Mouse (Mus musculus) olfactory bulb, adult 2 months (tissue): Measurements from ENCODE around the gene Dnajc5. TPM values are rescaled to one million over a fixed set of nuclear protein-coding genes. Genes with fewer than 3 reads are reported as not detected.

Experiments used
- H3K27ac ChIP-seq: fragments of 200-500 bp; 2 replicates; pipeline ENCODE4 v1.5.1; 2012; ENCODE audit warnings: low read depth, low read length; ENCODE audit not compliant: insufficient read depth
- H3K4me1 ChIP-seq: fragments of 200-500 bp; 2 replicates; pipeline ENCODE4 v1.6.1; 2012; ENCODE audit warnings: low read length; ENCODE audit not compliant: control insufficient read depth, insufficient read depth
- H3K4me3 ChIP-seq: fragments of 200-500 bp; 2 replicates; pipeline ENCODE4 v1.5.1; 2012; ENCODE audit warnings: mild to moderate bottlenecking, low read depth, low read length, moderate library complexity; ENCODE audit not compliant: insufficient read depth
- CTCF ChIP-seq: fragments of 200-500 bp; IDR thresholded peaks from 2 replicates; pipeline ENCODE4 v1.5.1; 2012; ENCODE audit warnings: low read depth, mild to moderate bottlenecking, low read length, moderate library complexity; ENCODE audit not compliant: insufficient read depth
- POLR2A ChIP-seq: fragments of 200-500 bp; IDR thresholded peaks from 2 replicates; pipeline ENCODE4 v1.6.1; 2012; ENCODE audit warnings: mild to moderate bottlenecking, low read depth, low read length, moderate library complexity; ENCODE audit not compliant: insufficient read depth
- WGBS: fragments of 180-500 bp; shearing (Covaris S2); methylation state at CpG from one replicate; pipeline ENCODE4 v1.1.7; 2018; 5-methylcytosine and 5-hydroxymethylcytosine counted together
- polyA plus RNA-seq: library from polyadenylated mRNA; stranded (reverse); fragments of >200 nt; gene quantifications from 2 replicates; pipeline ENCODE4 v1.2.4, GENCODE M21; 2012; ENCODE audit warnings: low replicate concordance; ENCODE audit not compliant: missing spikeins, insufficient read depth, insufficient read length

Gene Dnajc5
- polyA plus RNA-seq, 1 experiment = 447 TPM

DNA sequence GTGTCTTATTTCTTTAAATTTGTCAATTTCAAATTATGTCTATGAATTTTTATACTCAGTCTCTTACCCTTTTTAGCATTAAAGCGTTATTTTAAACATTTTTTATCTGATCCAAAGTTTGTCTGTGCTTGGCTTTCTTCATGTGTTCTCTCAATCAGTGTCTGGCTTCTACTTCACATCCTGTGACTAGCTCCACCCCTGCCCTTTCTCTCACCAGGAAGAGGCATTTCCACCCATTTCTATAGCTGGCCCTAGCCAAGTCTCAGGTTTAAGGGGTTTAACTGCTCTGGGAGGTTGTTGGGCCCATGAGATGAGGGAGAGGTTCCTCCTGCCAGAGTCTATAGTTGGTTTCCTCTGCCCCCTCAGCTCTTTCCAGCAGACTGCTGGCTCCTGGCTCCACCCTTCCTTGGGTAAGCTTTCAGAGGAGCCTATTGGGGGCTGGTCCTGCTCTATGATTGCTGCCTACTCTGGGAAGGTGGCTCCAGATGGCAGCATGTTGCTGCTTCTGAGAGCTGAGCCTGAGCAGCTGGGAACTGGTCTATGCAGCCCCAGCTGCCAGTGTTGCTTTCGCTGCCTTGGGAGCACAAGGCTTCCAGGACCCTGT is 17.3 kb downstream of the Dnajc5 start:
- no peak overlapping the region for H3K27ac ChIP-seq
- TF ChIP-seq POLR2A (no peak), CTCF (no peak)
- H3K4me3 ChIP-seq = no peak overlapping the region
- WGBS = 56% methylated on average over 2 of the region's 2 CpGs
- peaks cover 8% of the 10 kb centered on the region for H3K4me1 ChIP-seq

- H3K4me3 ChIP-seq = no peak overlapping the region
- peaks cover 8% of the 10 kb centered on the region for H3K4me1 ChIP-seq
- WGBS = 82% methylated on average over 6 of the region's 6 CpGs
- TF ChIP-seq POLR2A (no peak), CTCF (no peak)
- no peak overlapping the region; the same call in 1 of the 2 replicates for H3K27ac ChIP-seq
Observed at GRCm38 (mm10) chr2:181541761-181542380, 21.6 kb downstream of the Dnajc5 start.

- peaks cover 12% of the 10 kb centered on the region; the same call in 1 of the 2 replicates for H3K4me1 ChIP-seq
- H3K4me3 ChIP-seq = no peak overlapping the region
- no peak overlapping the region for H3K27ac ChIP-seq
- TF ChIP-seq CTCF = no peak
- no peak for TF ChIP-seq POLR2A
- 94% methylated on average over 7 of the region's 7 CpGs for WGBS
Observed at GRCm38 (mm10) chr2:181546142-181546541, 25.9 kb downstream of the Dnajc5 start.

DNA sequence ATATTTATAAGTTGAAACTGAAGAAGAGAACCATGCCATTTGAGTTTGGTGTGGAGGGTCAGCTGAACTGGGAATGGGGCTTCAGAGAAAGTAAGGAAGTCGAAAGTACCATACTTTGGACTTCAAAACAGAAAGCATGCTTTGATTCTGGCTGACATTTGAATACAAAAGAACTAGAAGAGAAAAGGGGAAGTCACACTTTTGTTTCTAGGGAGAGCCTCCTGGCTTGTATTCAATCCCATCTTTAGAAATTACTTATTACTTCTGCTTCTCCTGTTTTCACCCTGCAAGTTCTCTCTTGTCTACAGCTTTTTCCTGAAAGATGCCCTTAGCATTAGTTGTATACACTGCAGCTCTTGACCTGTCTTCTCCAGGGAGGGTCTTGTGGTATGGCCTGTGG is 27.9 kb downstream of the Dnajc5 start:
- Histone ChIP-seq H3K27ac (no peak overlapping the region), H3K4me3 (no peak overlapping the region), H3K4me1 (peaks cover 10% of the 10 kb centered on the region; the same call in 1 of the 2 replicates)
- WGBS = 56% methylated on average over 1 of the region's 1 CpGs
- TF ChIP-seq CTCF (no peak), POLR2A (no peak)

DNA sequence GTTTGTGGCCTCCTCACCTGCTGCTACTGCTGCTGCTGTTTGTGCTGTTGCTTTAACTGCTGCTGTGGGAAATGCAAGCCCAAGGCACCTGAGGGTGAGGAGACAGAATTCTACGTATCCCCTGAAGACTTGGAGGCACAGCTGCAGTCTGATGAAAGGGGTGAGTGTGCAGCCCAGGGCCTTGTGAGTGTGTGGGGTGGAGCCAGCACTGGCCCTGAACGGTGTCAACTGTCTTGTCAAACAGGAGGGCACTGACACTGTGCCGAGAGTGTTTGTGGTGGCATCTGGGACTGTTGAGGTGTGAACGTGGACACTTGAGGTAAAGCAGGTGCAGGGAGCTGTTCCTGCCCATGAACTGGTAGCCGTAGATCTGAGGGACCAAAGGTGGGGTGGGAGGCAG is 28.4 kb downstream of the Dnajc5 start:
- peaks cover 10% of the 10 kb centered on the region; the same call in 1 of the 2 replicates for H3K4me1 ChIP-seq
- 65% methylated on average over 5 of the region's 5 CpGs for WGBS
- TF ChIP-seq POLR2A = no peak
- TF ChIP-seq CTCF = no peak
- H3K27ac ChIP-seq = no peak overlapping the region
- H3K4me3 ChIP-seq = no peak overlapping the region

DNA sequence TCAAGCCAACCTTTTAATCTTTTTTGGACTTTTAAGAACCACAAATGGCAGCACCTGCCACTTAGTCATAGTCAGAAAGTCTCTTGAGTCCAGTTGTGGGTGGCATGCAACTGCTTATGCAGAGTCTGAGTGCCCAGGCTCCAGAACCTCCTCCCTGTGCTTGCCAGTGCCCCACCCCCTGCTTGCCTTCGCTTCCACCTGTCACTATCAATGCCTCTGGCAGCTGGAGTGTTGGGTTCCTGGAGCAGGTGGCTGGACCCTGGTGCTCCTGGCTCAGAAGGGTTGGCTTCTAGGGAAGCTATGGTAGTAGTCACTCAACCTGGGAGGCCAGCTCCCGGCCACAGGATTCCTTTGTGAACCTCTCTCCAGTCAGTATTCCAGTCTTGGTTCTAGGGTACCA is 29.9 kb downstream of the Dnajc5 start:
- WGBS = 91% methylated on average over 2 of the region's 2 CpGs
- Histone ChIP-seq H3K27ac (no peak overlapping the region), H3K4me1 (peaks cover 10% of the 10 kb centered on the region; the same call in 1 of the 2 replicates), H3K4me3 (no peak overlapping the region)
- TF ChIP-seq CTCF (no peak), POLR2A (no peak)

- no peak for TF ChIP-seq CTCF
- TF ChIP-seq POLR2A = no peak
- no peak overlapping the region for H3K27ac ChIP-seq
- H3K4me3 ChIP-seq = no peak overlapping the region
- peaks cover 6% of the 10 kb centered on the region; the same call in 1 of the 2 replicates for H3K4me1 ChIP-seq
Observed at GRCm38 (mm10) chr2:181553772-181554171, 33.5 kb downstream of the Dnajc5 start.

DNA sequence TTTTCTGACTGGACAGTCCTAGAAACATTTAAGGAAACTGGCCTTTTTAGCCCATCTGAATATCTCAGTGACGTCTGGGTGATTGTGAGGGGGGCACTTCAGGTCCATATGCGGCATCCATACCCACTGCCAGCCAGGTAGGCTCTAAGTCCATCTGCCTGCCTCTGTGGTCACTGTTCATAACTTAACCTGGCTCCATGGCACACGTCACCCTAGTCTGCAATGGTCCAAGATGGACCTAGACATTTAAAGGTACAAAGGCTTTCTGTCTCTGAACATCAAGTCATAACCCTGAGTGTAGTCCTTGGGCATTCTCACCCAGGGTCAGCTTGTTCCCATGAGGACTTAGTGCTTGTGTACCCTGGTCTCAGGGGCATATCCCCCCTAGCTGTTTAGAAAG is 47.1 kb downstream of the Dnajc5 start:
- WGBS = 89% methylated on average over 3 of the region's 3 CpGs
- Histone ChIP-seq H3K4me1 (no peaks in the 10 kb centered on the region), H3K27ac (no peak overlapping the region), H3K4me3 (no peak overlapping the region)
- no peak for TF ChIP-seq POLR2A
- TF ChIP-seq CTCF = no peak

GRCm38 (mm10) chr2:181568272-181569008 is 48.2 kb downstream of the Dnajc5 start:
- TF ChIP-seq POLR2A (no peak), CTCF (no peak)
- Histone ChIP-seq H3K27ac (no peak overlapping the region), H3K4me3 (no peak overlapping the region), H3K4me1 (no peaks in the 10 kb centered on the region)
- WGBS = 75% methylated on average over 7 of the region's 7 CpGs
